Mouse (Mus musculus): ENCODE results near the gene Yipf1. TPM values are rescaled to one million over a fixed set of nuclear protein-coding genes. Genes with fewer than 3 reads are reported as not detected.
"Not testable (repeated sequence)": the region's sequence is repeated elsewhere in the genome, so short reads cannot be mapped to it uniquely, and the experiment has no call there.

Gene Yipf1
- polyA plus RNA-seq, 1 experiment from 2014 or later: 51.8 TPM

DNA sequence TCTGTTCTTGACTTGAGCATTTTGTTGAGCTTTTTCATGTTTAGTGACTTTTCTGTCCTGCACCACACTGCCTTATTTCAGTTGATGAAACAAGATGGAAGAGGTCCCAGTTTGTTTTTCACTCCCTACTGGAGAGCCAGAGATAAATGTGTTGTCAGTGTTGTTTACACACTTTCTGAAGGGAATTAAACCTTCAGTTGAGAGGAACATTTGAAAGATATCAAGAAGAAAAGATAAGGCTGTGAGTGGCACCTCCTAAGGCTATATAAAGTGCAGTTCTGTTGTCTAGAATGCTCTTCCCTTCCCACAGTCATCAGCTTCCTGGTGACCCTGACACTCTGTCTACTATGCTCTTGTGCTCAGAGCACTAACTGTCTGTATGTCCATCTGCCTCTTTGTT, 37.2 kb downstream of the Yipf1 start:
- no peak overlapping the region for H3K4me2 ChIP-seq (ENCODE audit: low read depth, low read length)
- H3K9me3 ChIP-seq (replicated peaks; ENCODE audit: control insufficient read depth, low read length): no peaks in the 10 kb centered on the region
- no peak overlapping the region for H3K4me3 ChIP-seq (ENCODE audit: low read depth, low read length)
- no peak overlapping the region for H3K9ac ChIP-seq (replicated peaks; ENCODE audit: low read length)
- ATAC-seq (replicated peaks; ENCODE audit: insufficient number of reproducible peaks, low FRiP score, low TSS enrichment, low read depth) (no peak), DNase-seq (ENCODE audit: low spot score) (no peak)
- no peaks in the 10 kb centered on the region for H3K4me1 ChIP-seq (ENCODE audit: control insufficient read depth, insufficient read depth, low read length)
- no peaks in the 10 kb centered on the region for H3K27me3 ChIP-seq (ENCODE audit: control insufficient read depth, insufficient read depth, low read length)
- no peaks in the 10 kb centered on the region for H3K36me3 ChIP-seq (replicated peaks; ENCODE audit: control insufficient read depth, insufficient read depth, low read depth, low read length)
- H3K27ac ChIP-seq (replicated peaks; ENCODE audit: low read depth, low read length): no peak overlapping the region

DNA sequence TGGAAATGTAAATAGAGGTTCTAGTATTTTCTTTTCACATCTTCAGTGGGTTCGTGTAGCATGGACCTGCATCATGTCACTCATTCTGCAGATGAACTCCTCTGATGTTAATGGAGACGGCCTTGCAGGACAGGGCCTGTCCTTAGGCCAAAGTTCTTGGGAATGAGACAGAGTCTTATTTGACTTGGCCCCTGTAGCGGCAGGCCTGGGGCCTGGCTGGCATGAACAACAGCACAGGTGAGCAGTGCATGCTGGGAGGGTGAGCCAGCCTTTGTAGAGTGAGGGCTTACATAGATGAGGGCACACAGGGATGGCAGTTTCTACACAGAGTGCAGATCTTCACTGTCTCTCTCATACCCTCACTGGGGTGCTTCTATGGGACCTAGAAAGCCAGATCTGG, 39.4 kb downstream of the Yipf1 start:
- Histone ChIP-seq H3K9me3 (replicated peaks; ENCODE audit: control insufficient read depth, low read length) (no peaks in the 10 kb centered on the region), H3K27me3 (ENCODE audit: control insufficient read depth, insufficient read depth, low read length) (no peaks in the 10 kb centered on the region), H3K4me1 (ENCODE audit: control insufficient read depth, insufficient read depth, low read length) (no peaks in the 10 kb centered on the region), H3K4me3 (ENCODE audit: low read depth, low read length) (no peak overlapping the region), H3K27ac (replicated peaks; ENCODE audit: low read depth, low read length) (no peak overlapping the region), H3K4me2 (ENCODE audit: low read depth, low read length) (no peak overlapping the region), H3K36me3 (replicated peaks; ENCODE audit: control insufficient read depth, insufficient read depth, low read depth, low read length) (no peaks in the 10 kb centered on the region), H3K9ac (replicated peaks; ENCODE audit: low read length) (no peak overlapping the region)
- WGBS: 90% methylated on average over 3 of the region's 3 CpGs
- ATAC-seq (replicated peaks; ENCODE audit: insufficient number of reproducible peaks, low FRiP score, low TSS enrichment, low read depth) (0 out of 2 replicates have a peak, but pooled peaks have one; percentile 39), DNase-seq (ENCODE audit: low spot score) (no peak)

DNA sequence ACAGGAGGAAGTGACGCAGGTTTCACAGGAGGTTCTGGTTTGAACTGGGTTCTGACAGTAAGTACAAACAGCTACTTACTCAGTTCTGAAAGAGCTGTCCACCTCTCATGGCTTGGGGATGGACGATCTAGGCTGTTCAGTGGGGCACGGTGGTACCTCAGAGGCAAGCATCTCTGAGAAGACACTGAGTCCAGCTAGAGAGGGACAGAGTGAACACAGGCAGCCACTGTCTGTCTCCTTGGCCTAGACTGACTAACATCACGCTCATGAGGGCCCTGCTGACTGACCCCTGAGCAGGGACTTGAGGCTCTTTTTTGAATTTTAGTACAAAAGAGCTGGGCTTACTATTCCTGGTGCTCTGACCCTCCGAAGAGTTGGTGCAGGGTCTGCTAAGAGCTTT, 40.0 kb downstream of the Yipf1 start:
- no peaks in the 10 kb centered on the region for H3K27me3 ChIP-seq (ENCODE audit: control insufficient read depth, insufficient read depth, low read length)
- no peak overlapping the region for H3K4me2 ChIP-seq (ENCODE audit: low read depth, low read length)
- no peak overlapping the region for H3K4me3 ChIP-seq (ENCODE audit: low read depth, low read length)
- H3K36me3 ChIP-seq (replicated peaks; ENCODE audit: control insufficient read depth, insufficient read depth, low read depth, low read length): no peaks in the 10 kb centered on the region
- 87% methylated on average over 5 of the region's 5 CpGs for WGBS
- no peak overlapping the region for H3K9ac ChIP-seq (replicated peaks; ENCODE audit: low read length)
- no peak for DNase-seq (ENCODE audit: low spot score)
- no peaks in the 10 kb centered on the region for H3K9me3 ChIP-seq (replicated peaks; ENCODE audit: control insufficient read depth, low read length)
- no peak for ATAC-seq (replicated peaks; ENCODE audit: insufficient number of reproducible peaks, low FRiP score, low TSS enrichment, low read depth)
- H3K4me1 ChIP-seq (ENCODE audit: control insufficient read depth, insufficient read depth, low read length): no peaks in the 10 kb centered on the region
- no peak overlapping the region for H3K27ac ChIP-seq (replicated peaks; ENCODE audit: low read depth, low read length)

DNA sequence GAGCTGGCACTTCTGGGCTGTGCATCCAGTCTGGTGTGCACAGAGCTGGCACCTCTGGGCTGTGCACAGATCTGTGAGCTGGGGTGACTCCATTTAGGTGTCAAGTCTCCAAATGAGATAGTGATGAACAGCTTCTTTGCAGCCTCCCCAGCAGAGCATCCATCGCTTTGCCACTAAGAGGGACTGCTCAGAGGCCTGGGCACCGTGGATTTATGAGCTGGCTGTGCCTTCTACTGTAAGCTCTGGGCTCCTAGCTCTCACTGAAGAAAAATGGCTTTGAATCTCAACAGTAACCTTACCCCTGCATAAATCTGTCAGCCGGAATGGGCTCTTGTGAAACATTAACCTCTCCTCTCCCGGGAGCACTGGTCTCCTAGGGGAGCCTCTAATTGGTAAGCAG, 40.4 kb downstream of the Yipf1 start:
- 53% methylated on average over 4 of the region's 4 CpGs for WGBS

DNA sequence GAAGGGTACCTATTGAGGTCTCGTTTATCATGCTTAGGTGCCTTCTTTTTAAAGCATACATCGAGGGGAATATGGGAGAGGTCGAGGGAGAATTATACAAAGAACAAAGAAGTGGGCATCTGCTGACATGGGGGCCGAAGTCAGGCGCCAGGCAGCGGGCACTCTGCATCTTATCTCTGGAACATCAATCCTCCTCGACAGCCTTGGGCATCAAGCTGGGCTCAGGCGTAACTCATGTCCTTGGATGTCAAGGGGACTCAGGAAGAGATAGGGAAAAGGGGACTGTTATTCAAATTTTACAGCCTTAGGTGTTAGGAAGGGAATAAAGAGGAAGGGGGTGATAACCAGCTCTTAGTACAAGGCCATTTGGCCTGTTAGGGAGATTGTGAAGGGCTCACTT, 43.0 kb downstream of the Yipf1 start:
- not testable (repeated sequence) for H3K36me3 ChIP-seq (replicated peaks; ENCODE audit: control insufficient read depth, insufficient read depth, low read depth, low read length); H3K9ac ChIP-seq (replicated peaks; ENCODE audit: low read length); ATAC-seq (replicated peaks; ENCODE audit: insufficient number of reproducible peaks, low FRiP score, low TSS enrichment, low read depth); H3K27me3 ChIP-seq (ENCODE audit: control insufficient read depth, insufficient read depth, low read length); H3K4me1 ChIP-seq (ENCODE audit: control insufficient read depth, insufficient read depth, low read length); H3K27ac ChIP-seq (replicated peaks; ENCODE audit: low read depth, low read length); H3K4me2 ChIP-seq (ENCODE audit: low read depth, low read length); DNase-seq (ENCODE audit: low spot score); H3K9me3 ChIP-seq (replicated peaks; ENCODE audit: control insufficient read depth, low read length); H3K4me3 ChIP-seq (ENCODE audit: low read depth, low read length)
- WGBS: 84% methylated on average over 8 of the region's 8 CpGs

More for the DNA sequence above, 40.4 kb downstream of the Yipf1 start:
- no peak overlapping the region for H3K9ac ChIP-seq (replicated peaks; ENCODE audit: low read length)
- ATAC-seq (replicated peaks; ENCODE audit: insufficient number of reproducible peaks, low FRiP score, low TSS enrichment, low read depth) (no peak), DNase-seq (ENCODE audit: low spot score) (no peak)
- no peaks in the 10 kb centered on the region for H3K36me3 ChIP-seq (replicated peaks; ENCODE audit: control insufficient read depth, insufficient read depth, low read depth, low read length)
- H3K9me3 ChIP-seq (replicated peaks; ENCODE audit: control insufficient read depth, low read length): no peaks in the 10 kb centered on the region
- H3K27me3 ChIP-seq (ENCODE audit: control insufficient read depth, insufficient read depth, low read length): no peaks in the 10 kb centered on the region
- no peak overlapping the region for H3K4me2 ChIP-seq (ENCODE audit: low read depth, low read length)
- no peak overlapping the region for H3K27ac ChIP-seq (replicated peaks; ENCODE audit: low read depth, low read length)
- H3K4me3 ChIP-seq (ENCODE audit: low read depth, low read length): no peak overlapping the region
- no peaks in the 10 kb centered on the region for H3K4me1 ChIP-seq (ENCODE audit: control insufficient read depth, insufficient read depth, low read length)

DNA sequence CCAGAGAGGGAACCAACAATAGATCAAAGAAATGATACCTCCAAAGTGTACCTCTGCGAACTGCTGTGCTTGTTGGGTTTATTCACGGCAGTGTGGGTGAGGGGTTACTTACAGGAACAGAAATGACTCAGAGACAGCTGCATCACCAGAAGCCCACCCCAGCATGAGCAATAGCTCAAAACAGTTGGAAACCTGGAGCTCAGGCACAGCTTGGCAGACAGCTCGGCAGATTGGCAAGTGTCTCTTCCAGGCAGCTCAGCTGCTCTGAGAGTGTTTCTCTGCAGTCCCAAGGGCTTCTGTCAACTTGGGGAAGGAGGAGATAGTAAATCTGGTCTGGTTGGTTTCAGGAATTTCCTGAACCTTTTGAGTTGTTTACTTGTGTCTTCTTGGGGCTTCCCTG, 44.3 kb downstream of the Yipf1 start:
- DNase-seq (ENCODE audit: low spot score) (no peak), ATAC-seq (replicated peaks; ENCODE audit: insufficient number of reproducible peaks, low FRiP score, low TSS enrichment, low read depth) (no peak)
- no peak overlapping the region for H3K9ac ChIP-seq (replicated peaks; ENCODE audit: low read length)
- no peak overlapping the region for H3K4me3 ChIP-seq (ENCODE audit: low read depth, low read length)
- no peak overlapping the region for H3K4me2 ChIP-seq (ENCODE audit: low read depth, low read length)
- no peaks in the 10 kb centered on the region for H3K36me3 ChIP-seq (replicated peaks; ENCODE audit: control insufficient read depth, insufficient read depth, low read depth, low read length)
- no peaks in the 10 kb centered on the region for H3K4me1 ChIP-seq (ENCODE audit: control insufficient read depth, insufficient read depth, low read length)
- H3K27ac ChIP-seq (replicated peaks; ENCODE audit: low read depth, low read length): no peak overlapping the region
- H3K27me3 ChIP-seq (ENCODE audit: control insufficient read depth, insufficient read depth, low read length): no peaks in the 10 kb centered on the region
- no peaks in the 10 kb centered on the region for H3K9me3 ChIP-seq (replicated peaks; ENCODE audit: control insufficient read depth, low read length)
- WGBS: 88% methylated on average over 3 of the region's 3 CpGs

DNA sequence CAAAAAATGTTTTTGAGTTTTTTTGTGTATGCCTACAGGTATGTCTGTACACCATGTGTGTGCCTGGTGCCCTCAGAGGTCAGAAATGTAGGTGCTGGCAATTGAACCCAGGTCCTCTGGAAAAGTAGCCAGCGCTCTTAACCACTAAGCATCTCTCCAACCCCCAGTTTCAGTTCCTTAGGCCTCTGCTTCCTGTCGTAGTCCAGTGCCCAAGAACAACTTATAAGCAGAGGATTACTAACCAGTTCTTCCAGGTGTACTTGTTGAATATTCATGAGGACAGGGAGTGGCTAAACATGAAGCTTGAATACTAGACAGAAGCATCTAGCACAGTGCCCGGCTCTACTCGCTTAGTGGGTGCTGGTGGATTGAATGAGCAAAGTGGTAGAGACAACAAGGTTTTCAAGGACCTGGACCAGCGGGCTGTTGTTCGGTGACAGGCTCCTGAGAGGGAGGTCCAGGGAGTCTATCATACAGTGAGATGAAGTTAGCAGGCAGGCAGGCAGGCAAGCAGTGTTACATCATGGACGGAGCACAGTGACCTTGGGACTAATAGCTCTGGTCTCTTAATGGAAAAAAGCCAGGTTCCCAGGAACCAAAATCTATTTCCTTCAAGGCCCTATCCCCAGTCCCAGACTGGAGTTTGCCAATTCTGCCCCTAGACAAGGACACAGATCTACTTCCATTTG, 46.4 kb downstream of the Yipf1 start:
- H3K9me3 ChIP-seq (replicated peaks; ENCODE audit: control insufficient read depth, low read length): no peaks in the 10 kb centered on the region
- H3K4me3 ChIP-seq (ENCODE audit: low read depth, low read length): no peak overlapping the region
- H3K36me3 ChIP-seq (replicated peaks; ENCODE audit: control insufficient read depth, insufficient read depth, low read depth, low read length): no peaks in the 10 kb centered on the region
- DNase-seq (ENCODE audit: low spot score): no peak
- no peaks in the 10 kb centered on the region for H3K27me3 ChIP-seq (ENCODE audit: control insufficient read depth, insufficient read depth, low read length)
- no peak overlapping the region for H3K9ac ChIP-seq (replicated peaks; ENCODE audit: low read length)
- WGBS: 85% methylated on average over 7 of the region's 7 CpGs
- no peak overlapping the region for H3K4me2 ChIP-seq (ENCODE audit: low read depth, low read length)
- ATAC-seq (replicated peaks; ENCODE audit: insufficient number of reproducible peaks, low FRiP score, low TSS enrichment, low read depth): no peak
- H3K27ac ChIP-seq (replicated peaks; ENCODE audit: low read depth, low read length): no peak overlapping the region
- no peaks in the 10 kb centered on the region for H3K4me1 ChIP-seq (ENCODE audit: control insufficient read depth, insufficient read depth, low read length)

DNA sequence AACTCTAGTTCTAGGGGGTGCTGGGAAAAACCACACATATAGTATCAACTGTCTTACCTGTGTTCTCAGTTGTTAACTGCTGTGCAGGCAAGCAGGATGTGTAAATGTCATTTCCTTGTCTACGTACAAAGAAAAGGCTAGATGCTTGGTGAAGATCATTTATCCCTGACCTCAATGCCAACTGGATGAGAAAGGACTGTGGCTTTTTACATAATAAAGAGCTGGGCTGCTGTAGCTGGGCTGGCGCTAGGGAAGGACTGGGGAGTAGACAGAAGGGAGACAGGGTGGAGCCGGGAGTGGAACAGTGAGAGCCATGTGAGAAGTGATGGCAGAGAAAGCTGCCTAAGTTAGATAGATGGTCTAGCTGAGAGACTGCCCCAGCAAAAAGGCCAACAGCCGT, 48.6 kb downstream of the Yipf1 start:
- 68% methylated on average over 4 of the region's 4 CpGs for WGBS
- Histone ChIP-seq H3K27me3 (ENCODE audit: control insufficient read depth, insufficient read depth, low read length) (no peaks in the 10 kb centered on the region), H3K4me2 (ENCODE audit: low read depth, low read length) (no peak overlapping the region), H3K9me3 (replicated peaks; ENCODE audit: control insufficient read depth, low read length) (no peaks in the 10 kb centered on the region), H3K4me1 (ENCODE audit: control insufficient read depth, insufficient read depth, low read length) (no peaks in the 10 kb centered on the region), H3K27ac (replicated peaks; ENCODE audit: low read depth, low read length) (no peak overlapping the region), H3K4me3 (ENCODE audit: low read depth, low read length) (no peak overlapping the region), H3K9ac (replicated peaks; ENCODE audit: low read length) (no peak overlapping the region), H3K36me3 (replicated peaks; ENCODE audit: control insufficient read depth, insufficient read depth, low read depth, low read length) (no peaks in the 10 kb centered on the region)
- ATAC-seq (replicated peaks; ENCODE audit: insufficient number of reproducible peaks, low FRiP score, low TSS enrichment, low read depth) (no peak), DNase-seq (ENCODE audit: low spot score) (no peak)

All from embryonic facial prominence, embryonic 11.5 days (tissue).